Mouse (Mus musculus) cerebellum, adult 2 months (tissue): ENCODE results near the gene Fgf8.

Experiments
- CTCF ChIP-seq: fragments of 200-500 bp; IDR thresholded peaks from 2 replicates; pipeline ENCODE4 v1.5.1; 2011; ENCODE audit warnings: low read depth, mild to moderate bottlenecking, control low read depth, low read length, moderate library complexity, borderline replicate concordance; ENCODE audit not compliant: insufficient read depth
- POLR2A ChIP-seq: fragments of 200-500 bp; IDR thresholded peaks from 2 replicates; pipeline ENCODE4 v1.6.1; 2011; ENCODE audit warnings: low read length, control low read depth, borderline replicate concordance; ENCODE audit not compliant: insufficient read depth

DNA sequence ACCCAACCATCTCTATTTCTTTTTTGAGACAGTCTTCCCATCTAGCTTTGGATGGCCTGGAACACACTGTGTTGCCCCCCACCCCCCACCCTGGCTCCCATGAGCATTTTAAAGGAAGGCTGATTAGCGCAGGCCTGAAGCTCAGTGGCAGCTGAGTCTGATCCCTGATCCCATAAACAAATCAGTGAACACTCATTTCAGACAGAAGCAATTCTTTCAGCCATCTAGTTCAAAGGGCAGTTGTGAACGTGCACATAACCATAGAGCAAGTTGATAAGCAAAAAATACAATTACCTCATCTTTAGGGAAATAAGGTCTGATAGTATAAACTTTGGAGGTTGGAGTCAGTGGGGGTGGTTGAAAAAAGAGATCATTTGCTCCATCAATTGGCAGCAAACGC lies 18.1 kb upstream of the Fgf8 start:
- TF ChIP-seq POLR2A (no peak), CTCF (no peak)
